Mouse (Mus musculus) liver, embryonic 14.5 days (tissue): Measurements from ENCODE around the gene Hspa1a. TPM values are rescaled to one million over a fixed set of nuclear protein-coding genes. Genes with fewer than 3 reads are reported as not detected.

Source experiments
- ATAC-seq: fragments of 200-750 bp; cut with Nextera tagmentation; 2 replicates; pipeline ENCODE4 v1.8.0; 2017; ENCODE audit warnings: moderate number of reproducible peaks, mild to moderate bottlenecking, moderate library complexity; ENCODE audit not compliant: insufficient read depth
- DNase-seq, 3 experiments: peaks; one replicate each; pipeline ENCODE4 v3.0.0-alpha.2; 2012 to 2013; ENCODE audit warnings: low read depth in 3 of 3, low spot score in 3 of 3
- H3K27ac ChIP-seq: fragments of 300-500 bp; sonication (generic); 2 replicates; pipeline ENCODE4 v1.5.1; 2014; ENCODE audit warnings: moderate library complexity, mild to moderate bottlenecking, control low read depth, inconsistent platforms
- H3K27me3 ChIP-seq: fragments of 300-500 bp; sonication (generic); 2 replicates; pipeline ENCODE4 v1.6.1; 2014; ENCODE audit warnings: mild to moderate bottlenecking, low read length, moderate library complexity; ENCODE audit not compliant: control insufficient read depth, insufficient read depth
- H3K36me3 ChIP-seq: fragments of 300-500 bp; sonication (generic); replicated peaks from 2 replicates; pipeline ENCODE4 v1.6.1; 2014; ENCODE audit warnings: low read depth; ENCODE audit not compliant: control insufficient read depth, insufficient read depth
- H3K4me1 ChIP-seq, 2 experiments: fragments of 200-500 bp in 1 of 2; fragments of 300-500 bp in 1 of 2; sonication (generic) in 1 of 2; replicated peaks; 2 replicates each; pipeline ENCODE4 v1.6.1; 2012 to 2014; ENCODE audit warnings: antibody characterized with exemption in 1 of 2, inconsistent platforms in 1 of 2, low read length in 1 of 2; ENCODE audit not compliant: control insufficient read depth in 2 of 2, insufficient read depth in 2 of 2
- H3K4me2 ChIP-seq: fragments of 300-500 bp; sonication (generic); 2 replicates; pipeline ENCODE4 v1.6.1; 2014; ENCODE audit warnings: low read depth, mild to moderate bottlenecking, control low read depth, moderate library complexity
- H3K4me3 ChIP-seq, 2 experiments: fragments of 200-500 bp in 1 of 2; fragments of 300-500 bp in 1 of 2; sonication (generic) in 1 of 2; 2 replicates each; pipeline ENCODE4 v1.5.1; 2012 to 2014; ENCODE audit warnings: low read depth in 2 of 2, low read length in 2 of 2, mild to moderate bottlenecking in 2 of 2, control low read depth in 1 of 2, inconsistent platforms in 1 of 2, moderate library complexity in 1 of 2; ENCODE audit not compliant: insufficient read depth in 1 of 2
- H3K9ac ChIP-seq: fragments of 300-500 bp; sonication (generic); replicated peaks from 2 replicates; pipeline ENCODE4 v1.6.1; 2014; ENCODE audit warnings: mild to moderate bottlenecking, control low read depth, moderate library complexity
- H3K9me3 ChIP-seq: fragments of 300-500 bp; sonication (generic); 2 replicates; pipeline ENCODE4 v1.6.1; 2016; ENCODE audit warnings: low read length, mixed read lengths; ENCODE audit not compliant: control insufficient read depth
- CTCF ChIP-seq: IDR thresholded peaks from 2 replicates; pipeline ENCODE4 v1.5.1; 2016; ENCODE audit warnings: antibody characterized with exemption, low read depth, control low read depth
- EP300 ChIP-seq: IDR thresholded peaks from 2 replicates; pipeline ENCODE4 v1.6.1; 2016; ENCODE audit warnings: antibody characterized with exemption, low read depth
- WGBS: fragments of 180-500 bp; shearing (Covaris S2); extraction: QIAGEN DNeasy Blood & Tissue Kit; methylation state at CpG from one replicate; pipeline ENCODE4 v1.1.7; 2014; ENCODE audit not compliant: insufficient replicate concordance; 5-methylcytosine and 5-hydroxymethylcytosine counted together
- polyA plus RNA-seq, 2 experiments: library from polyadenylated mRNA; depleted of rRNA in 1 of 2; stranded (reverse) in 1 of 2; unstranded in 1 of 2; fragments of >200 nt; fragmentation: Nextera tagmentation in 1 of 2; extraction: Ambion mirVana in 1 of 2; gene quantifications; 2 replicates each; pipeline versions ENCODE4 v1.2.1 to v1.2.3; 2012 to 2014

The Hspa1a gene
- polyA plus RNA-seq, 2 experiments, result 0.41 to 0.90 TPM

- WGBS, result 56% methylated on average over 2 of the region's 2 CpGs
- no peak overlapping the region for H3K4me2 ChIP-seq
These were observed 12.3 kb upstream of the Hspa1a start for GRCm38 (mm10) chr17:34984218-34984617.

GRCm38 (mm10) chr17:34982328-34982727 is 10.4 kb upstream of the Hspa1a start:
- H3K4me2 ChIP-seq, result peak overlapping the region; percentile 95
- H3K4me3 ChIP-seq, result peak overlapping the region; percentile 91 to 93
- no peak for TF ChIP-seq EP300
- TF ChIP-seq CTCF, result no peak
- H3K9ac ChIP-seq, result peak overlapping the region; percentile 95
- peaks cover 22% of the 10 kb centered on the region for H3K36me3 ChIP-seq
- H3K4me1 ChIP-seq, result peaks cover 7 to 18% of the 10 kb centered on the region in 2 experiments; a peak in 3 of 4 replicates
- no peaks in the 10 kb centered on the region for H3K9me3 ChIP-seq
- DNase-seq, result no peak
- H3K27ac ChIP-seq, result peak overlapping the region; percentile 90
- WGBS, result under 1% methylated on average over 15 of the region's 15 CpGs
- no peaks in the 10 kb centered on the region for H3K27me3 ChIP-seq
- ATAC-seq, result no peak; the same call in 1 of the 2 replicates

More at GRCm38 (mm10) chr17:34984218-34984617, 12.3 kb upstream of the Hspa1a start:
- ATAC-seq (no peak), DNase-seq (peak in 1 of 3 experiments; percentile 30)
- H3K36me3 ChIP-seq, result peaks cover 27% of the 10 kb centered on the region
- TF ChIP-seq CTCF (peak; percentile 70), EP300 (no peak)
- no peak overlapping the region for H3K9ac ChIP-seq
- H3K9me3 ChIP-seq, result no peaks in the 10 kb centered on the region
- no peaks in the 10 kb centered on the region for H3K27me3 ChIP-seq
- H3K27ac ChIP-seq, result no peak overlapping the region
- H3K4me1 ChIP-seq, result peaks cover 7 to 18% of the 10 kb centered on the region in 2 experiments; a peak in 3 of 4 replicates
- no peak overlapping the region for H3K4me3 ChIP-seq

- Histone ChIP-seq H3K27me3 (no peaks in the 10 kb centered on the region), H3K4me3 (peak within 1 kb of the TSS; percentile 91 to 93), H3K4me1 (peaks cover 7 to 18% of the 10 kb centered on the region in 2 experiments; a peak in 3 of 4 replicates), H3K9ac (peak within 1 kb of the TSS; percentile 95), H3K4me2 (peak within 1 kb of the TSS; percentile 95), H3K27ac (peak within 1 kb of the TSS; percentile 90), H3K9me3 (no peaks in the 10 kb centered on the region), H3K36me3 (peaks cover 22% of the 10 kb centered on the region)
- DNase-seq, result peak; percentile 85 to 87 (median 86)
- under 1% methylated on average over 58 of the region's 58 CpGs for WGBS
- peak; percentile 94 for ATAC-seq
- TF ChIP-seq CTCF (no peak), EP300 (no peak)
These were observed 9.8 kb upstream of the Hspa1a start, which contains the start of gene Lsm2 for GRCm38 (mm10) chr17:34981690-34982180. TSS of gene Lsm2 (plus strand) at chr17:34981862.

GRCm38 (mm10) chr17:34980655-34981054 is 8.7 kb upstream of the Hspa1a start:
- Histone ChIP-seq H3K4me1 (peaks cover 7 to 18% of the 10 kb centered on the region in 2 experiments; a peak in 3 of 4 replicates), H3K9ac (peak overlapping the region; percentile 95), H3K27me3 (no peaks in the 10 kb centered on the region), H3K27ac (peak overlapping the region; percentile 90), H3K9me3 (no peaks in the 10 kb centered on the region), H3K4me2 (peak overlapping the region; percentile 95), H3K36me3 (peaks cover 11% of the 10 kb centered on the region), H3K4me3 (peak overlapping the region; percentile 62 to 91)
- 9% methylated on average over 2 of the region's 2 CpGs for WGBS
- TF ChIP-seq CTCF (peak; percentile 68), EP300 (no peak)
- DNase-seq, result peak in 1 of 3 experiments; percentile 57
- ATAC-seq, result no peak

GRCm38 (mm10) chr17:34979631-34980030 is 7.7 kb upstream of the Hspa1a start:
- no peaks in the 10 kb centered on the region for H3K9me3 ChIP-seq
- DNase-seq (no peak), ATAC-seq (no peak)
- no peaks in the 10 kb centered on the region for H3K27me3 ChIP-seq
- no peak overlapping the region for H3K4me2 ChIP-seq
- peaks cover 3 to 14% of the 10 kb centered on the region in 2 experiments; a peak in 3 of 4 replicates for H3K4me1 ChIP-seq
- H3K36me3 ChIP-seq, result peaks cover 2% of the 10 kb centered on the region
- no peak overlapping the region for H3K9ac ChIP-seq
- H3K4me3 ChIP-seq, result no peak overlapping the region
- no peak overlapping the region for H3K27ac ChIP-seq
- WGBS, result 70% methylated on average over 4 of the region's 4 CpGs
- TF ChIP-seq EP300, result no peak
